Mouse (Mus musculus) MEL (cell line): ENCODE measurements around the gene Fryl. TPM values are rescaled to one million over a fixed set of nuclear protein-coding genes. Genes with fewer than 3 reads are reported as not detected.

Source experiments
- DNase-seq: peaks from one replicate; pipeline ENCODE4 v3.0.0; 2011; ENCODE audit warnings: low read depth, low spot score
- H3K27ac ChIP-seq: 2 replicates; pipeline ENCODE4 v1.5.1; 2012; ENCODE audit warnings: low read depth, mild to moderate bottlenecking, control low read depth, low read length, moderate library complexity; ENCODE audit not compliant: control insufficient read depth
- H3K27me3 ChIP-seq, 2 experiments: fragments of 150-350 bp in 1 of 2; sonication (generic) in 1 of 2; 2 replicates each; pipeline ENCODE4 v1.6.1; 2012; ENCODE audit warnings: low read length in 2 of 2, mild to moderate bottlenecking in 2 of 2, improper control_type of control experiment in 1 of 2, moderate library complexity in 1 of 2; ENCODE audit not compliant: insufficient read depth in 2 of 2, control insufficient read depth in 1 of 2
- H3K36me3 ChIP-seq, 2 experiments: 2 replicates each; pipeline ENCODE4 v1.6.1; 2012 to 2014; ENCODE audit warnings: low read length in 2 of 2, improper control_type of control experiment in 1 of 2, inconsistent platforms in 1 of 2, mild to moderate bottlenecking in 1 of 2; ENCODE audit not compliant: insufficient read depth in 2 of 2, control insufficient read depth in 1 of 2
- H3K4me1 ChIP-seq, 2 experiments: fragments of 150-350 bp in 1 of 2; sonication (generic) in 1 of 2; 2 replicates each; pipeline ENCODE4 v1.6.1; 2012; ENCODE audit warnings: low read length in 2 of 2, improper control_type of control experiment in 1 of 2, mild to moderate bottlenecking in 1 of 2; ENCODE audit not compliant: insufficient read depth in 2 of 2, control insufficient read depth in 1 of 2
- H3K4me3 ChIP-seq, 2 experiments: fragments of 150-350 bp in 1 of 2; sonication (generic) in 1 of 2; 2 replicates each; pipeline ENCODE4 v1.5.1; 2012; ENCODE audit warnings: low read depth in 2 of 2, low read length in 2 of 2, mild to moderate bottlenecking in 2 of 2, moderate library complexity in 2 of 2, control low read depth in 1 of 2, improper control_type of control experiment in 1 of 2; ENCODE audit not compliant: control insufficient read depth in 1 of 2, insufficient read depth in 1 of 2
- H3K79me2 ChIP-seq: 2 replicates; pipeline ENCODE4 v1.6.1; 2012; ENCODE audit warnings: mild to moderate bottlenecking, low read length, moderate library complexity; ENCODE audit not compliant: control insufficient read depth, poor library complexity, insufficient read depth
- H3K9ac ChIP-seq: 2 replicates; pipeline ENCODE4 v1.6.1; 2012; ENCODE audit warnings: low read depth, mild to moderate bottlenecking, control low read depth, low read length, moderate library complexity; ENCODE audit not compliant: control insufficient read depth, poor library complexity, severe bottlenecking
- H3K9me3 ChIP-seq: fragments of 150-350 bp; sonication (generic); replicated peaks from 2 replicates; pipeline ENCODE4 v1.6.1; 2012; ENCODE audit warnings: mild to moderate bottlenecking, low read length, improper control_type of control experiment, moderate library complexity; ENCODE audit not compliant: insufficient read depth
- CHD1 ChIP-seq: IDR thresholded peaks from 2 replicates; pipeline ENCODE4 v1.6.1; 2012; ENCODE audit warnings: low read depth, mild to moderate bottlenecking, inconsistent platforms, low read length, improper control_type of control experiment
- E2F4 ChIP-seq: IDR thresholded peaks from 2 replicates; pipeline ENCODE4 v1.6.1; 2011; ENCODE audit warnings: low read depth, low read length, improper control_type of control experiment, borderline replicate concordance
- GABPA ChIP-seq: IDR thresholded peaks from 2 replicates; pipeline ENCODE4 v1.6.1; 2012; ENCODE audit warnings: low read depth, mild to moderate bottlenecking, inconsistent platforms, low read length, improper control_type of control experiment, moderate library complexity
- GATA1 ChIP-seq: IDR thresholded peaks from 2 replicates; pipeline ENCODE4 v1.6.1; 2011; ENCODE audit warnings: low read depth, low read length, improper control_type of control experiment
- MEF2A ChIP-seq: IDR thresholded peaks from 2 replicates; pipeline ENCODE4 v1.6.1; 2014; ENCODE audit warnings: low read depth, mild to moderate bottlenecking, inconsistent platforms, low read length, improper control_type of control experiment; ENCODE audit not compliant: poor library complexity, insufficient replicate concordance, severe bottlenecking; ENCODE audit errors: extremely low read depth
- MYB ChIP-seq: IDR thresholded peaks from 2 replicates; pipeline ENCODE4 v1.6.1; 2011; ENCODE audit warnings: mild to moderate bottlenecking, low read depth, low read length, improper control_type of control experiment
- POLR2A ChIP-seq, 2 experiments: IDR thresholded peaks; 2 replicates each; pipeline ENCODE4 v1.6.1; 2011 to 2012; ENCODE audit warnings: low read length in 2 of 2, mild to moderate bottlenecking in 2 of 2, control low read depth in 1 of 2, improper control_type of control experiment in 1 of 2, low read depth in 1 of 2, moderate library complexity in 1 of 2; ENCODE audit not compliant: control insufficient read depth in 1 of 2, insufficient read depth in 1 of 2, poor library complexity in 1 of 2
- POLR2AphosphoS5 ChIP-seq: IDR thresholded peaks from 2 replicates; pipeline ENCODE4 v1.6.1; 2012; ENCODE audit warnings: low read depth, borderline replicate concordance, mild to moderate bottlenecking, inconsistent platforms, low read length, moderate library complexity, mixed read lengths
- RAD21 ChIP-seq: IDR thresholded peaks from 2 replicates; pipeline ENCODE4 v1.6.1; 2011; ENCODE audit warnings: mild to moderate bottlenecking, low read depth, low read length, improper control_type of control experiment
- RCOR1 ChIP-seq: IDR thresholded peaks from 2 replicates; pipeline ENCODE4 v1.6.1; 2012; ENCODE audit warnings: low read depth, mild to moderate bottlenecking, inconsistent platforms, low read length, improper control_type of control experiment
- SIN3A ChIP-seq: IDR thresholded peaks from 2 replicates; pipeline ENCODE4 v1.6.1; 2012; ENCODE audit warnings: low read length, improper control_type of control experiment, inconsistent platforms
- TAL1 ChIP-seq: IDR thresholded peaks from 2 replicates; pipeline ENCODE4 v1.6.1; 2012; ENCODE audit warnings: mild to moderate bottlenecking, inconsistent platforms, low read length, moderate library complexity, mixed read lengths
- TBP ChIP-seq: IDR thresholded peaks from 2 replicates; pipeline ENCODE4 v1.8.0; 2011; ENCODE audit warnings: low read depth, low read length, improper control_type of control experiment
- UBTF ChIP-seq: IDR thresholded peaks from 2 replicates; pipeline ENCODE4 v1.6.1; 2012; ENCODE audit warnings: low read depth, mild to moderate bottlenecking, inconsistent platforms, low read length, improper control_type of control experiment, moderate library complexity, borderline replicate concordance; ENCODE audit not compliant: insufficient read depth
- USF1 ChIP-seq: IDR thresholded peaks from 2 replicates; pipeline ENCODE4 v1.6.1; 2014; ENCODE audit warnings: low read depth, mild to moderate bottlenecking, inconsistent platforms, low read length, improper control_type of control experiment, moderate library complexity
- USF2 ChIP-seq, 2 experiments: IDR thresholded peaks; 2 replicates each; pipeline ENCODE4 v1.6.1; 2011 to 2012; ENCODE audit warnings: improper control_type of control experiment in 2 of 2, low read length in 2 of 2, borderline replicate concordance in 1 of 2, inconsistent platforms in 1 of 2, low read depth in 1 of 2, mild to moderate bottlenecking in 1 of 2; ENCODE audit not compliant: insufficient read depth in 1 of 2
- polyA plus RNA-seq, 2 experiments: library from polyadenylated mRNA; stranded (reverse) in 1 of 2; unstranded in 1 of 2; fragments of >175 nt in 1 of 2; fragments of >200 nt in 1 of 2; gene quantifications; 2 replicates each; pipeline versions ENCODE4 v1.2.1 to v1.2.4; 2012; ENCODE audit warnings: low replicate concordance in 2 of 2, low read depth in 1 of 2; ENCODE audit not compliant: insufficient read length in 2 of 2, insufficient read depth in 1 of 2, missing spikeins in 1 of 2
- total RNA-seq: library from RNA; depleted of rRNA; stranded (reverse); fragments of 300-350 nt; gene quantifications from 2 replicates; pipeline ENCODE4 v1.2.3, GENCODE M21; 2012

Fryl gene
- total and polyA plus RNA-seq, 3 experiments: 18.8 to 188 (median 39.7) TPM

- Histone ChIP-seq H3K4me1 (peaks cover 0 to 4% of the 10 kb centered on the region in 2 experiments; a peak in 2 of 4 replicates), H3K79me2 (no peaks in the 10 kb centered on the region), H3K36me3 (peaks cover 0 to 5% of the 10 kb centered on the region in 2 experiments; a peak in 2 of 4 replicates), H3K4me3 (no peak overlapping the region), H3K9me3 (no peaks in the 10 kb centered on the region), H3K27me3 (no peaks in the 10 kb centered on the region), H3K27ac (no peak overlapping the region), H3K9ac (no peak overlapping the region)
- DNase-seq: no peak
- TF ChIP-seq RCOR1: no peak
- no peak for TF ChIP-seq MEF2A
- no peak for TF ChIP-seq POLR2AphosphoS5
- no peak for TF ChIP-seq E2F4
- no peak for TF ChIP-seq MYB
- TF ChIP-seq TBP: no peak
- TF ChIP-seq GATA1: no peak
- TF ChIP-seq GABPA: no peak
- no peak for TF ChIP-seq UBTF
- TF ChIP-seq TAL1: no peak
- TF ChIP-seq CHD1: no peak
- TF ChIP-seq POLR2A (IDR thresholded peaks at IDR 0.05; ENCODE audit: control insufficient read depth in 1 of 2, insufficient read depth in 1 of 2, low read depth in 1 of 2, low read length in 2 of 2, poor library complexity in 1 of 2): no peak
- no peak for TF ChIP-seq USF1
- TF ChIP-seq USF2 (IDR thresholded peaks at IDR 0.05; ENCODE audit: borderline replicate concordance in 1 of 2, insufficient read depth in 1 of 2, low read depth in 1 of 2, low read length in 2 of 2): no peak
- no peak for TF ChIP-seq SIN3A
- TF ChIP-seq RAD21: no peak
Measured at GRCm38 (mm10) chr5:73153802-73154465, 102.5 kb downstream of the Fryl start.

GRCm38 (mm10) chr5:73152206-73152605 lies 104.2 kb downstream of the Fryl start:
- no peak for DNase-seq
- no peak for TF ChIP-seq USF1
- TF ChIP-seq USF2 (IDR thresholded peaks at IDR 0.05; ENCODE audit: borderline replicate concordance in 1 of 2, insufficient read depth in 1 of 2, low read depth in 1 of 2, low read length in 2 of 2): no peak
- H3K27ac ChIP-seq: no peak overlapping the region
- no peaks in the 10 kb centered on the region for H3K27me3 ChIP-seq
- H3K9ac ChIP-seq: no peak overlapping the region
- no peak overlapping the region for H3K4me3 ChIP-seq
- H3K4me1 ChIP-seq: peaks cover 0 to 4% of the 10 kb centered on the region in 2 experiments; a peak in 2 of 4 replicates
- H3K79me2 ChIP-seq: no peaks in the 10 kb centered on the region
- no peaks in the 10 kb centered on the region for H3K9me3 ChIP-seq
- H3K36me3 ChIP-seq: peaks cover 2 to 5% of the 10 kb centered on the region in 2 experiments; a peak in 3 of 4 replicates
